Comparison of ENCODE assay signal across 9 mouse cellular contexts in the genomic region with DNA sequence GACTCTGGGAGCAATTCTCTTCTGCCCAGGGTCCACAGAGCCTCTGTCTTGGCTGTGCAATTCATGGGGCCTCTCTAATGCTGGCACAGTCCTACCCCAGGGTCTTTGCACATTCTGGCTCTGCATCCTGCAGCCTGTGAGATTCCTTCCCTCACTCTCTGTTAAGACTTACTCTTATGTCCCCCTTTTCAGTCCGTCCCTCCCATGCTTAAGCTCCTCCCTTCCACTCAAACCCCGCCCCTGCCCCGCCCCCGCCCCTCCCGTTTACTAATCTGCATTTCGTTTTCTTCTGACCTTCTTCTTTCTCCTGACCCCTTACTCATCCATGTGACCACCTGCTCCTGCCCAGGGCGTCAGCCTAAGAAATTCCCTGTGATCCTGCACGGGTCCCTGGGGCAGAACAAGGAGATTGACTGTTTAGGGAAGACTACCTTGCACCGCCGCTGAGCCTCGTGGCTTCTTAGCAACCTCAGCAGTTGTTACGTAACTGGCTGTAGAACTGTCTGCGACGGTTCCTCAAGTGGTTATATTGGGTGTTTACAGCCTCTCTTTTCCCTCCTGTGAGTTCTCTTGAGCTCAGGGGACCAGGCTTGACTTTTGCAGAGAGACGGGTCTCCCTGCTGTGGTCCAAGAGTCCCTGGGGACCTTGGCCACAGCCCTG. TPM values are rescaled to one million over a fixed set of nuclear protein-coding genes. Genes with fewer than 3 reads are reported as not detected.
DNase-seq lines count a peak whose midpoint lies in the region; ATAC-seq and TF ChIP-seq lines count a peak whose summit lies in the region.
"Had no signal": no experiment of that assay in that cellular context is flagged by ENCODE, and none has a peak within 500 bp of the region (broad histone marks: within the 10 kb centered on the region; RNA-seq: fewer than 3 reads in every experiment).

No protein-coding gene starts in this region.

- no peak for TF ChIP-seq CTCF in forebrain, postnatal 0 days (IDR thresholded peaks at IDR 0.05; ENCODE audit: low read depth)

- DNase-seq in forebrain, embryonic 10.5 days (ENCODE audit: extremely low spot score, low spot score), result no peak
- no peak for DNase-seq in forebrain, postnatal 0 days
- DNase-seq in right cerebral cortex, adult 18-20 months, result peak; percentile 65
- DNase-seq in right cerebral cortex, postnatal 14 days, result no peak
- no peak for DNase-seq in layer of hippocampus, adult 9-10 months (ENCODE audit: low spot score)

- 20% methylated on average over 15 of the region's 15 CpGs for WGBS in forebrain, embryonic 10.5 days
- WGBS in forebrain, postnatal 0 days, result 18% methylated on average over 15 of the region's 15 CpGs
- 15% methylated on average over 15 of the region's 15 CpGs for WGBS in limb, embryonic 12.5 days
- WGBS in forebrain, embryonic 16.5 days, result 27% methylated on average over 15 of the region's 15 CpGs

- H3K4me3 ChIP-seq in forebrain, embryonic 10.5 days, result peak overlapping the region; percentile 22
- H3K4me3 ChIP-seq in forebrain, postnatal 0 days (ENCODE audit: low read depth, low read length), result no peak overlapping the region
- H3K4me3 ChIP-seq in limb, embryonic 12.5 days (replicated peaks), result no peak overlapping the region
- no peak overlapping the region for H3K4me3 ChIP-seq in forebrain, embryonic 16.5 days (replicated peaks; ENCODE audit: low read length)
- H3K4me3 ChIP-seq: myocyte had no signal

- H3K9ac ChIP-seq in forebrain, postnatal 0 days, result no peak overlapping the region
- no peak overlapping the region for H3K9ac ChIP-seq in limb, embryonic 12.5 days (replicated peaks)
- no peak overlapping the region for H3K9ac ChIP-seq in forebrain, embryonic 16.5 days (replicated peaks; ENCODE audit: low read depth, low read length)

- H3K36me3 ChIP-seq in forebrain, embryonic 10.5 days (replicated peaks), result peaks cover 21% of the 10 kb centered on the region
- peaks cover 25% of the 10 kb centered on the region for H3K36me3 ChIP-seq in forebrain, postnatal 0 days (ENCODE audit: insufficient read depth)
- peaks cover 20% of the 10 kb centered on the region for H3K36me3 ChIP-seq in limb, embryonic 12.5 days
- peaks cover 4% of the 10 kb centered on the region; the same call in 1 of the 2 replicates for H3K36me3 ChIP-seq in forebrain, embryonic 16.5 days (ENCODE audit: control insufficient read depth, insufficient read depth)

- H3K4me2 ChIP-seq in forebrain, postnatal 0 days (ENCODE audit: low read depth), result no peak overlapping the region
- H3K4me2 ChIP-seq in limb, embryonic 12.5 days, result 0 out of 2 replicates have a peak overlapping the region, but pooled peaks have one; percentile 7
- H3K4me2 ChIP-seq in forebrain, embryonic 16.5 days (ENCODE audit: low read length), result no peak overlapping the region

- H3K27ac ChIP-seq in forebrain, embryonic 10.5 days, result no peak overlapping the region
- no peak overlapping the region for H3K27ac ChIP-seq in forebrain, postnatal 0 days (ENCODE audit: low read depth, low read length)
- no peak overlapping the region for H3K27ac ChIP-seq in limb, embryonic 12.5 days
- no peak overlapping the region for H3K27ac ChIP-seq in forebrain, embryonic 16.5 days (ENCODE audit: low read length)

- no peak for ATAC-seq in forebrain, postnatal 0 days
- ATAC-seq in limb, embryonic 12.5 days (ENCODE audit: insufficient number of reproducible peaks, insufficient read depth, low FRiP score, low TSS enrichment, low read depth), result no peak
- ATAC-seq in neutrophil, adult 5-6 weeks (ENCODE audit: extremely low read depth, insufficient number of reproducible peaks, low FRiP score, poor library complexity, severe bottlenecking), result peak; percentile 43; the same call in 1 of the 2 replicates
- no peak for ATAC-seq in forebrain, embryonic 16.5 days

- no peaks in the 10 kb centered on the region for H3K27me3 ChIP-seq in forebrain, embryonic 10.5 days (ENCODE audit: poor library complexity, severe bottlenecking)
- no peaks in the 10 kb centered on the region for H3K27me3 ChIP-seq in forebrain, postnatal 0 days (ENCODE audit: insufficient read depth, low read length)
- H3K27me3 ChIP-seq in limb, embryonic 12.5 days, result no peaks in the 10 kb centered on the region; the same call in 1 of the 2 replicates
- H3K27me3 ChIP-seq in forebrain, embryonic 16.5 days (replicated peaks; ENCODE audit: control insufficient read depth, insufficient read depth, low read length), result no peaks in the 10 kb centered on the region

- H3K9me3 ChIP-seq in forebrain, embryonic 10.5 days, result peaks cover 5% of the 10 kb centered on the region; the same call in 1 of the 2 replicates
- H3K9me3 ChIP-seq in forebrain, postnatal 0 days (ENCODE audit: low read length), result no peaks in the 10 kb centered on the region
- H3K9me3 ChIP-seq in limb, embryonic 12.5 days, result peaks cover 2% of the 10 kb centered on the region; the same call in 1 of the 2 replicates
- H3K9me3 ChIP-seq in forebrain, embryonic 16.5 days (ENCODE audit: control insufficient read depth, low read length), result no peaks in the 10 kb centered on the region

- peaks cover 9% of the 10 kb centered on the region for H3K4me1 ChIP-seq in forebrain, embryonic 10.5 days
- no peaks in the 10 kb centered on the region for H3K4me1 ChIP-seq in forebrain, postnatal 0 days (ENCODE audit: insufficient read depth)
- no peaks in the 10 kb centered on the region for H3K4me1 ChIP-seq in limb, embryonic 12.5 days (replicated peaks)
- no peaks in the 10 kb centered on the region for H3K4me1 ChIP-seq in forebrain, embryonic 16.5 days (replicated peaks; ENCODE audit: control insufficient read depth, insufficient read depth, low read length)

RNA-seq across cellular contexts. Expression of a gene that starts 10.5 kb away (rescaled TPM):
- 0.20 and 0.27 TPM in 2 replicates for polyA plus RNA-seq in forebrain, embryonic 10.5 days (2016; fragmentation: Nextera tagmentation; extraction: Ambion mirVana)
- 32.2 and 48.9 TPM in 2 replicates for total RNA-seq in forebrain, postnatal 0 days (2014; rRNA removed)
- 5.1 and 7.8 TPM in 2 replicates for polyA plus RNA-seq in forebrain, postnatal 0 days (2015; fragmentation: Nextera tagmentation; extraction: Ambion mirVana)
- polyA plus RNA-seq in limb, embryonic 12.5 days (2016; fragmentation: Nextera tagmentation; extraction: Ambion mirVana), result 0.13 and 0.19 TPM in 2 replicates
- 0.93 and 1.5 TPM in 2 replicates for total RNA-seq in neutrophil, adult 5-6 weeks (2017)
- 8.4 and 9.1 TPM in 2 replicates for polyA plus RNA-seq in forebrain, embryonic 16.5 days (2015; fragmentation: Nextera tagmentation; extraction: Ambion mirVana)

RNA-seq across cellular contexts. Expression of a gene that starts 45.4 kb away (rescaled TPM):
- 58.5 and 58.6 TPM in 2 replicates for polyA plus RNA-seq in forebrain, embryonic 10.5 days (2016; fragmentation: Nextera tagmentation; extraction: Ambion mirVana)
- 90.9 and 116 TPM in 2 replicates for total RNA-seq in forebrain, postnatal 0 days (2014; rRNA removed)
- 83.8 and 97.9 TPM in 2 replicates for polyA plus RNA-seq in forebrain, postnatal 0 days (2015; fragmentation: Nextera tagmentation; extraction: Ambion mirVana)
- 35.7 and 40.1 TPM in 2 replicates for polyA plus RNA-seq in limb, embryonic 12.5 days (2016; fragmentation: Nextera tagmentation; extraction: Ambion mirVana)
- total RNA-seq in neutrophil, adult 5-6 weeks (2017), result 31.8 and 56.4 TPM in 2 replicates
- 96.0 and 98.9 TPM in 2 replicates for polyA plus RNA-seq in forebrain, embryonic 16.5 days (2015; fragmentation: Nextera tagmentation; extraction: Ambion mirVana)
